Mouse (Mus musculus) lung, postnatal 36 days (tissue): ENCODE results near the gene Ly6g6e.
"Not testable (repeated sequence)": the region's sequence is repeated elsewhere in the genome, so short reads cannot be mapped to it uniquely, and the experiment has no call there.

Source experiments
- DNase-seq: peaks from one replicate; pipeline ENCODE4 v3.0.0; 2022; ENCODE audit warnings: mixed read lengths

Ly6g6e gene

DNA sequence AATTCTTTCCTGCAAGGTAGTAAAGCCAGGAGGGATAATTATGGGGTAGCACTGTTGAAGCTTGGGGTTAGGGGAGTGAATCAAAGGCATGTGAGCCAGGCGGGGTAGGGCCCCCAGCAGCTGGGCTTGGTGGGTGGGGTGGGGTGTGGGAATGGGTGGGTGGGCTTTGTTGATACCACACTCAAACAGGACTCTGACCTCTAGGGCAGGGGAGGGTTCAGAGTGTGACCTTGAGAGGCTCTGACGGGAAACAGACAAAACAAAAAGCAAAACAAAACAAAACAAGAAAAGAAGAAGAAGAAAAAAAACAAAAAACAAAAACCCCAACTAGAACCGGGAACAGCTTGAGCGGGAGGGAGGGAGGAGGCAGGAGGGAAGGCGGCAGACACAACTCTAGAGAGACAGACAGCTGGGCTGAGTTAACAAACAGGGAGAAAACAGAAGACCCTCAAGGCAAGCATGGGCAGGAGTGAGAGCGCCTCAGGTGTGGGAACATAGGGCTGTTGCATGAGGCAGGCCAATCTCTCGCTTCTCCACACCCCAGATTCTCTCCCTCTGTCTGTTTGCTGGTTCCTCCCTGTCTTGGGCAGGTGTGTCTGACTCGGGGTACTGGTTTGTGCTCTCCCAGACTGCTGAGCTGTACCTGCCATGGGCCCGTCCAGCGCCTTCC is at the start of gene Ly6g6e:
TSS of gene Ly6g6e (plus strand) at position 396 of the 670 bp plus-strand sequence.
- DNase-seq, result no peak

DNA sequence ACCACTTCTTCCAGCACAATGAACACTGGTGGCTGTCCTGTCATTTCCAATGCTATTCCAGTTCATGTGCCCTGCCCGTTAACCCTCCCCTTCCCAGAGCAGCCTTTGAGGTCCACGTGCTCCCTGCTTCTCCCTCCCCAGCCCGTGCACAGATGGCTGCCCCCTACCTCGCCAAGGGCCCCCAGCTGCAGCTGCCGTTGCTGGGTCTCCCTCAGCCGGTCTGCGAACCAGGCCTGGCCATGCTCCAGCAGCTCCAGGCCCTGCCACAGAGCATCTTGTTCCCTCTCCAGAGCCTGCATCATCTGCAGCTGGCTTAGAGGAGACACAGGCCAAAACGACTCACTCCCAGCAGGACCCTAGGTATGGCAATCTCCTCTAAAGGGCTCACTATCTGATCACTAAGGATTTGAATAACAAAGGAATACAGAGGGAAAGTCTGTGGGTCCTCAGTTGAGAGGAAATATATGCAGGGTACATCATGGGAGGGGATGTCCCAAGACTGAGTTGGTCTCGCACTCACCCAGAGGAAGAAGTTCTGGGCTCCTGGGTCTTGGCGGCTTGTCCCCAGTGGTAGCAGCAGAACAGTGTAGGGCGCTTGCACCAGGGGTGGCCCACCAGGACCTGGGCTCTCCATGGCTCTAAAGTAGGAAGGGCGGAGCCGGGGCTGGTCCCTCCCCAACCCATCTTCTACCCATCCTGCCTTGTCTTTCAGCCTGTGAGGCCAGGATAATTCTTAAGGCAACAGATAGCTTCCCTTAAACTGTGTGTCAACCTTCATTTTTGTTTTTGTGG is 49.2 kb upstream of the Ly6g6e start, which contains the start of gene Sapcd1:
TSS of gene Sapcd1 (minus strand) at position 740 of the 792 bp plus-strand sequence.
- DNase-seq, result no peak

DNA sequence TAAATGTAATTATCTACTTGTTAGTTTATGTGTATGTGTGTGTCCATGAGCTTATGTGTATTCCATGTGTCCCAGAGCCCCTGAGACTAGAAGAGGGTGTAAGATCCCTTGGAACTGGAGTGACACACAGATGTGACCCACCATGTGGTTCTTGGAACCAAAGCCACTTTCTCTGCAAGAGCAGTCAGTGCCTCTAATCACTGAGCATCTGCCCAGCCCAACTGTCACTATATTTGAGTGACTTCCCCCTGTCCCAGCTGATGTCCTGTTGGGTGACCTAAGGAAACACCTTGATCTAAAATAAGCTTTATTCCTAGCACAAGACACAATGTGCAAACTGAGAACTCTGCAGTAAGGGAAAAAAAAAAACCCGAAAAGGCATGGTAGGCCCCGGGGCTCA is 48.4 kb upstream of the Ly6g6e start:
- DNase-seq, result no peak

DNA sequence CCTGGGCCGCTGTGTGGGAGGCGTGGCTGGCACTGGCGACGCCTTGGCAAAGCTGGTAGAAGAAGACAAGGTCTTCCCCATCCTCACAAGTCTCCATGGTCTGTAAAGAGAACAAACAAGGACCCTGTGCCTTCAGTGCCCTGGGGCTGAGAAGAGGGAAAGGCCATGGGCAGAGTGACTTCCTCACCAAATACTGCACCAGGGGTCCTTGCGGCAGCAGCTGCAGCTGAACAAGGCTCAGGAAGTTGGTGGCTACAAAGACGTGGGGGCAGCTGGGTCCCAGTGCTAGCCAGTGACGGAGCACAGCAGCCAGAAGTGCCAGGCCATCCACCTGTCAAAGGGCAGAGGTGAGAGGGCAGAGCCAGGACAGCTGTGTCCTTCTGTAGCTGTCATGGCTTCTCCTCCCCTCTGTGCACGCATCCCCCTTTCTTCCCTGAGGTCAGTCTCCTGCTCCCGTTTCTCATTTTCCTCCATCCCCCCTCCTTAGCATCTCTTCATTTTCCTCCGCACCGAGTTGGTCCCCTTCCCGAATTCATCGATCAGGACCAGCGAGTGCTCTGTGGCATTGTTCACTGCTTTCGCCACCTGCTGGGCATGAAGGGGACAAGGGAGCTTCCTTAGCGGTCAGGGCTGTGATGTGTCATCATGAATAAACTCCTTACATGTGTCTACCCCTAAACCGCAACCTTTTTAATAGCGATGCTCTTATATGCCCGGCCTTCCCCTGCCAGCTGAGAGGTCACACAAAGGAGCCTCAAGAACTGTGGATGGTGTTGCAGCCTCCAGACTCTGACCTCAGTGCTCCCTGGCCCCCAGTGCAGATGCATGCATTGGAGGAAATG is 46.8 kb upstream of the Ly6g6e start:
- peak; percentile 49 for DNase-seq

DNA sequence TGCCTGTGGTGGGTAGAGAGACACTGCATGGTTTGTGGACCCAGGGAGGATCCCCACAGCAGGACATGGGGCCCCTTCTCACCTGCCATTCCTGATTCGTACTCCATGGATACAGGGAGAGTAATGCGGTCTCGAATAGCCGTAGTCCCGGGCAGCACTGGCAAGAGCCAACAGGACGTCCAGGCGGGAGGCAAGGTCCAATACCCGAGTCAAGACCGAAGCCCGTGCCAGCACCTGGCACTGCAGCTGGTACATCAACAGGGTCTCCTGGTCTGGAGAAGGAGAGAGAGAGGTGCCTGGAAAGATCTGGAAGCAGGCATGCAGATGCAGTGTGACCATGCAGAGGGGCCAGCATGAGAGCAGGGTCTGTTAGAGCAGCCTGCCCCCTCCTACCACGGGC is 45.4 kb upstream of the Ly6g6e start:
- no peak for DNase-seq

DNA sequence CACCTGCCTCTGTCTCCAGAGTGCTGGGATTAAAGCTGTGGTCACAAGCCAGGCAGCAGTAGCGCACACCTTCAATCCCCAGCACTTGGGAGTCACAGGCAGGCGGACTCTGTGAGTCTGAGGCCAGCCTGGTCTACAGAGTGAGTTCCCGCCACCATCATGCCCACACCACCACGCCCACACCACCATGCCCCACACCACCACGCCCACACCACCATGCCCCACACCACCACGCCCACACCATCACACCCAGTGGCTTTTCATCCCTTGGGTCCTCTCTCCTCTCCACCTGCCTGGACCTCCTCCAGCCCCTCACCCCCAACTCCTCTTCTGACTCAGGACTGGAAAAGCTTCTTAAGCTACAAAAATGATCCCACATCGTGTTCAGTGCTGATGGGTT is 44.8 kb upstream of the Ly6g6e start:
- DNase-seq, result no peak

DNA sequence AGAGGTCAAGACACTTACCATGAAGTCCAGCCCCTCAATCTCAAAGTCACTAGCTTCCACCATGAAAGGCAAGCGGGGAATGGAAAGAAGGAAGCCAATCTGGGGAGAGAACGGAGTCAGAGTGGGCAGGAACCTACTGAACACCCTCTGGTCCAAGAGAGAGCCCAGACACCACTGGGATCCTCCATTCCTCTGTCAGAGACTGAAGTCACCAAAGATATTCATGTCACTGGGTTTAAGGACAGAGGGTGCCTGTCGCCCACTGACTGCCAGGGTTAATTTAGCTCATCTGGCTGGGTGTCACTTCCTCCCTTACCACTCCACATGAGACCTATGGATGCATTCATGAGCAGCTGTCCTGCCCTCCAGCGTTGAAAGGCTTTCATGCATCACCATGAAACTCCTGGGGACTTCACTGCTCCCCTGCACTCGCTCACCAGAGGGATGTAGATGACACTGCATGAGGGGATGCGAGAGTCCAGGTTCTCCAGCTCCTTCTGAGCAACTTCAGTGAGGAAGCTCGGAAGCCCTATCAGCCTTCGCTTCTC is 44.3 kb upstream of the Ly6g6e start:
- DNase-seq, result no peak

DNA sequence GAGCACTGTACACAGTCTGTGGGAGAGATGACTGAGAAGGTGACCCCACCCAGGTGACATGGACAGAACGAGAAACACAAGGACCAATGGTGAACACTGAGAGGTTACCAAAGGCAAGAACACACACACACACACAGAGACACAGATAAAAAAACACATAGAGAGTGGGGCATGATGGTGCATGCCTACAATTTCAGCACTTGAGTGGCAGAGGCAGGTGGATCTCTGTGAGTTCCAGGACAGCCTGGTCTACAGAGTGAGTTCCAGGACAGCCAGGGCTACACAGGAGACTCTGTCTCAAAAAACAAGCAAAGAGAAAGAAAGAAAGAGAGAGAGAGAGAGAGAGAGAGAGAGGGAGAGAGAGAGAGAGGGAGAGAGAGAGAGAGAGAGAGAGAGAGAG is 43.0 kb upstream of the Ly6g6e start:
- DNase-seq, result not testable (repeated sequence)

DNA sequence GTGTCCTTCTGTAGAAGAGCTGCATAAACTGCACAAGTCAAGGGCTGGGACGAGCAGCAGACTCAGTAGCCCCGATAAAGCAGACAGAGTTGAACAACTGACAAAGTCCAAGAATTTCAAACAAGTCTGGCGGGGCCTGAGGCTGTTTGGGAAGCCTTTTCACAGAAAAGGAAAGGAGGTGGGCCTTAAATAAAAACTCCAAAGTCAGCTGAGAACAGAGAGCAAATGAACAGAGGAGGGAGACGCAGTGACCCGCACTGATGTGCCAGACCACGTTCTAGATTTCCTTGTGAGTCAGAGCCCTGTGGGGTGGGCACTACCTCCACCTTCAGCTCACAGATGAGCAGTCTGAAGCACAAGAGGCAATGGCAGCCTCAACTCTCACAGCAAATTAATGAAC is 41.8 kb upstream of the Ly6g6e start:
- no peak for DNase-seq

DNA sequence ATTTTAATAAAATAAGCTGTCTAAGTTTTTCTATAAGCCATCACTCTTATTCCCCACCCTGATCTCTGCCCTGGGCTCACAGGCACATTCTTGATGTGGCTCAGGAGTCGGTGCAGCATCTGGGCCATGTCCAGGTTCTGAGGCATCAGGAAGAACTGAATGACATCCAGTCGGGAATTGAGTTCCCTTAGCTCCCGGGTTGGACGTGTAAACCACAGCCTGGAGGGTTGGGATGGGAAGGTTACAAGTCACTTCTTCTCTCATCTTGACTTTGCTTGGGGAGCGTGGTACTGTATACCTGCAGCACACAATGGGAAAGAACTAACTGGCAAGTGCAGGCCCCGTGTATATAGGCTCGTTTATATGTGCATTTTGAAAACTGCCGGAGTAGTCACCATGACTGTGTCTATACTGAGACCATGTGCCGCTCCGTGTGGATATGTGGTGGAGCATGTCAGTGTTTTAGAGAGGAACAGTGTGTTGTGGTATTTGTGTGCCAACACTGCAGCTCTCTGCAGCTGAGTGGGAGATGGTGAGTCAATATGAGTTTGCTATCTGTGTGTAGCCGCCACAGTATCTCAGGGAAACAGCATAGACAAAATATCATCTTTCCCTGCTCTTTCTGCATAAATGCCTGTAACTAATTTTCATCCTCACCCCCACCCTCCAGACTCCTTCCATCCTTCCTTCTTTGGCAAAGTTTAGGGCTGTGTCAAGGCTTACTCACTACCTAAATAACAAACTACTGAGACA is 37.4 kb upstream of the Ly6g6e start:
- no peak for DNase-seq

DNA sequence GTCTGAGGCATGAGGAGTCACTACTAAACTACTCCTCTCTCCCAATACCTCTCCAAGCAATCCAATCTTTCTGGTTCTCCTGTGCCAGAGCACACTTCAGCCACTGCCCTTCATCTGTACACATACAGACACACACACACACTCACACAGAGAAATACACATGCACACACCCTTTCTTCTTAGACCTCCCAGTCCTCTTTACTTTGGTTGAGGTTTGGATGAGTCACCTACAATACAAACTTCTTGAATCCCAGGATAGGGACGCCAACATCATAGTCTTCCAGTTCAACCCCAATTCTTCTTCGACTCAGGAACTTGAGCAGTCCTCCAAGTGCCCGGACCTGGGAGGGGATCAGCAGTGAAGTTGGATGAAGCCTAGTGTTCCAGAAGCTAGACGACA is 32.9 kb upstream of the Ly6g6e start:
- DNase-seq, result no peak

DNA sequence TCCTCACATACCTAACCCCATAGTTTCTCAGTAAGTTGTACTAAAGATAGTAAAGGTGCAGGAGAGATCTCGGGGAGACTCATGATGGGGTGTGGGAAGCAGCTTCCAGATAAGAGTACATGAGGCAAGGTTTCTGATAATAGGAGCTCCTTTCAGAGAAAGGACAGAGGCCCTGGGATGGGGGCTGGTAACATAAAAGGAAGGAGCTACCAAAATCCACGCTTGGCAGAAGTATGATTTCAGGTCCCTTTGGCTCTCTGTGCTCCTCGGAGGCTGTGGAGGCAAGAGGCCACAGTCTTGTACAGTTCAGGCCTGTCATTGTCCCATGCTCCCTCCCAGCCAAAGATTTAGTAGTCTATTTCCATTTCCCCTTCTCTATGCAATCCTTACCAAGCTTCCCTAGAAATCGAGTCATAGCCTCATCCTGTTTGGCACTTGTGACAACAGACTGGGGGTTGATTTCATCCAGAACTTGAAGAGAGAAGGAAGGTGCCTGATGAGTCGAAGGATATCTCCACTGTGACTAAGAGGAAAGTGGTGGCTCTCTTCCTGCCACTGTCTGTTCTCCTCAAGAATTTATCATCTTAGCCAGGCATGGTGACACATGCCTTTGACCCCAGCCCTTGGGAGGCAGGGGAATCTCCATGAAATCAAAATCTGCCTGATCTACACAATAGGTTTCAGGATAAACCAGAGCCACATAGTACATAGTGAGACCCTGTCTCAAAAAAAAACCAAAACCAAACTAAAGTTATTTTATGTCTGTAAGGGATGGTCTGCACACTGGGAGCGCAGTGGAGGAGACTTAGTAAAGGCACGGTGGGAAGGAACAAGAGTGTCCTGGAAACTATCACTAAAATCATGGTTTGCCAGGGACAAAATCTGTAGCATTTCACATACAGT is 31.5 kb upstream of the Ly6g6e start:
- DNase-seq, result no peak

DNA sequence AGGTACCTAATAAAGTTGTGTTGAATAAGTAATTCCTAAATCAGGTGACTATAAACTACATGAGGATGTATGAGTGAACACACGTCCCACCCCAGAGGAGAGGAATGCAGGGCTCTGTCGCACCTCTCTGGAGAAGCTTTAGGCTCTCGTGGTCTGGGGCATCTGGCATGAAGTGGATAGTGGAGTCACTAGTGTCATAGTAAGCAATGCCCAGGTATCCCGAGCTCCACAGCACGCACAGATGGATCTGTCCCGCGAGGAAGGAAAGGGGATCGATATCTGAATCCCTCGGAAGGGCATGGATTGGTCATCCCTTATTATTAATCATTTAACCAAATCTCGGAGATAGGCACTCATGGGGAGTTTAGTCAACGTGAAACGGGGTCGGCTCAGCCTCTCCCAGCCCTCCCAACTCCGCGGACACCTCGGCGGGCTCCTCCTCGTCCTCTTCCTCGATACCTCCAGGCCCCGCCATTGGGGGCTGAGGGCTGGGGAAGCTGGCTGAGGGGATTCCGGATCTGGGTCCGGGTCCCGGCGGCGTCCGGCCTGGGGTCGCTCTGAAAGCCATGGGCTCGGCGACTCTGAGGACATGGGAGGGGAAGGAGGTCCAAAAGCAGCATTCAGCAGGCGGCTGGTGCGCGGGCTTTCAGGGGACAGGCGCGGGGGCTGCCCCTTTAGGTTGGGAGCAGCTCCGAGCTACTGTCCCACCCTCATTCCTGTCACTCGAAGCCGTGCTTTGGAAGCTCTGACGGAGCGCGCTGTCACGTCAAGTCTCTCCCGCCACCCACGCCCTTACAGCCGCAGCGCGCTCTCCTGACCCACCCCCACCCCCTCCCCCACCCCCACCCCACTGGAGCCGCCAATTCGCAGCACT is 30.7 kb upstream of the Ly6g6e start:
- DNase-seq, result no peak

DNA sequence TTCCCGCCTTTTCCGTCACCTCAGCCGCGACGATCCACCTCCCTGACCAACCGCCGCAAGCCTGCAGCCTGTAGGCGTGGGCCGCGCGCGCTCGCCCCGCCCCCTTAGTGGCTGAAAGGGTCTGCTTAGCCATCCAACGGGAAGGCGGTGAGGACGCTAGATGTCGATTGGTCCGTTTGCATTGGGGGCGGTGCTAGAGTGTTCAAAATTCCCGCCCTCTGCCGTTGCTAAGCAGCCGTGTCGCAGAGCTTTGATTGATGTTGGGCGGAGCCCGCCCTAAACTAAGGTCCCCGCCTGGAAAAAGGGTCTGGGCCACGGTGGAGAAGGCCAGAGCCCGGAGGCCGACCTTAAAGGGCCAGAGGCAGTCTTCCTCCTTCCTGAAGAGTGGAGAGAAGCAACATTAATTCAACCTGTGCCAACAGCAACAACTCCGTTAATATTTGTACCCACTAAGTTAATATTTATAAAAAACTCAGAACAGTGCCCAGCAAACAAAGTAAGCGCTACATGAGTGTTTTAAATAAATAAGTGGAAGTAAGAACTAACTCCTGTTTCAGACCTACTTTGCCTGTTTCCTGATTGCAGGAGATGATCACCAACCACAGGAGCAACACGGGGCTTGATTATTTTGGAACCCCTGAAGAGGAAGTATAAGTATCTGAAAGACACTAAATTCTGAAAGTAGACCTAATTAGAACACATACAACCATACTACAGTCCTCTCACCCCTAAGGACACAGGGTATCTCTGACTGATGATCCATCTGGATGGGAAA is 29.8 kb upstream of the Ly6g6e start, which contains the start of gene Msh5:
TSS of gene Msh5 (minus strand) at position 65 of the 775 bp plus-strand sequence.
- peak; percentile 99 for DNase-seq

DNA sequence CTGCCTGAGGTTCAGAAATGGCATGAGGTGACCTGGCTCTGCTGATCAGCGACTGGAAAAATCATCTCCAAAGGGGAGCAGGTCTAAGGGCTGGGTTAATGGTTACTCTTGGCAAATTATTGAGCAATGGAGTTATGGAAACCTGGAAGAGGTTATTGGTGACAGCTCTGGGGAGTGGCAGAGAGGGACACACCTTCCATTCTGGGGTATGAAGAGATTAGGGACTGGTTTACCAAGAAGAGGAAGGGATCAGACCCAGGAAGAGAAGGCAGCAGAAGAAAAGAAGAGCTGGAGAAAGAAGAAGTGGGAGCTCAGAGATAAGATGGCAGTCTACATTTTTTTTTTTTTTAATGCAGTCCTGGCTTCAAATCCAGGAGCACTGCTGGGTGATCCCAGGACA is 29.0 kb upstream of the Ly6g6e start:
- peak; percentile 56 for DNase-seq

DNA sequence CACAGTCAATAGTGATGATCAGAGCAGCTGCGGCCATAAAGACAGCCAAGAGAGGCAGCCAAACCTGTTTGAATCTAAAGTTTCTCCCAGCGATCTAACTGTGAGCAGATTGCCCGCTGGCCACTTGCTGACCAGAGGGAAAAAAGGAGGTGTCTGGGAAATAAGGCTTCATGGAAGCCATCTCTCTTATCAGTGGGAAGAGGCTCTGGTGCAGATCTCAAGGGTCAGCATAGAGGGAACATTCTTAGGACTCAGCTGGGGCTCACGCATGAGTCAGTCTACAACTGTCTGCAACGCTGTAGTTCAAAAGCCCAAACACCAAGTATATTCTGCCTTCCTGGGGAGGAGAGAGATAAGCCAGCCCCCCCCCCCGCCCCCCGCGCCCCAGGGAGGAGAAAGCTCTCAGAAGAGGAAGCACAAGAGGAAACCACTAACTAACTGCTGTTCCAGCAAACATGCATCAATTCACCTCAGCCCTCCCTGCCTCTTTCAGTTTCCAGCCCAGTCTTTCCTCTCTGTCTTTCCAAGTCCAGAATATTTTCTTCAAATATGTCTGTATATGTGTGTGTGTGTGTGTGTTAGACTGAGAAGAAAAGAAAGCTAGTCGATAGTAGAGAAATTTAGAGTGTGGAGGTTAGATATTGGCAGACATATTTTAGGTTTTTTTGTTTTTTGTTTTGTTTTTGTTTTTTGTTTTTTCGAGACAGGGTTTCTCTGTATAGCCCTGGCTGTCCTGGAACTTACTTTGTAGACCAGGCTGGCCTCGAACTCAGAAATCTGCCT is 28.4 kb upstream of the Ly6g6e start:
- DNase-seq, result peak; percentile 51

DNA sequence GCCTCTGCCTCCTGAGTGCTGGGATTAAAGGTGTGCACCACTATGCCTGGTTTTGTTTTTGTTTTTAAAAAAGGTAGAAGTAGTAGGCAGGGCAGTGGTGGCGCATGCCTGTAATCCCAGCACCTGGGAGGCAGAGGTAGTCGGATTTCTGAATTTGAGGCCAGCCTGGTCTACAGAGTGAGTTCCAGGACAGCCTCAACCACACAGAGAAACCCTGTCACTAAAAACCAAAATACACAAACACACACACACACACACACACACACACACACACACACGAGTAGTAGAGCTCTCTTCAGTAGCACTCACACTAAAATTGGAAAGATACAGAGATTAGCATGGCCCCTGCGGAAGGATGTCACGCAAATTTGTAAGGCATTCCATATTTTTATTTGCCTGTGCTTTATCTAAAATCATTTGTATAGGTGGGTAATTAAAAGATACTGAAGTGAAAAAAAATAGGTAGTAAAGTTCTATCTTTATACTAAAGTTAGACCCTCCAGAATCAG is 27.7 kb upstream of the Ly6g6e start:
- DNase-seq, result no peak

DNA sequence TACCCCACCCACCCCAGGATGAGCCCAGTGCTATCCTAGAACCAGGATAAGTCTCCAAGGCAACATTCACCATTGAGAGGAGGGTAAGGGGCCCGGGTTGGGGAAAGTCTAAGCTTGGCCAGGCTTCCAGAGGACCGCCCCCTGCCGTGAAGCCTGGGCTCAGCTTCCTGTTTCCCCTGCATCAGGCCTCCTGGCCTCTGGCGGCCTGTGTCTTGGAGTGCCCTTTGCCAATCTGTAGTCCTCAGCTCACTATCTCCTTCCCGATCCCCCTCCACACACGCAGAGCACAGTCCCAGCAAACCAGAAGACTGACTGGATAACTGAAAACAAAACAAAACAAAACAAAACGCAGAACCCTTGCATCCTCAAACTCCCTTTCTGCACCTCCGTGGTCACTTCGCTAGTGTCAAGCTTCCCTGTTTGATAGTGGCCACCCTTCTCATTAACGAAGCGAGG is 27.1 kb upstream of the Ly6g6e start, which contains the start of gene Clic1:
TSS of gene Clic1 (plus strand) at position 406 of the 456 bp plus-strand sequence.
- peak; percentile 74 for DNase-seq
